Mouse (Mus musculus): ENCODE results near the gene Tap2.

Tap2 gene

GRCm38 (mm10) chr17:34196941-34197894 is 6.1 kb upstream of the Tap2 start, which contains the start of gene Psmb8:
Gene Psmb8 (plus strand): TSS chr17:34197721.
- DNase-seq: peak; percentile 97

DNA sequence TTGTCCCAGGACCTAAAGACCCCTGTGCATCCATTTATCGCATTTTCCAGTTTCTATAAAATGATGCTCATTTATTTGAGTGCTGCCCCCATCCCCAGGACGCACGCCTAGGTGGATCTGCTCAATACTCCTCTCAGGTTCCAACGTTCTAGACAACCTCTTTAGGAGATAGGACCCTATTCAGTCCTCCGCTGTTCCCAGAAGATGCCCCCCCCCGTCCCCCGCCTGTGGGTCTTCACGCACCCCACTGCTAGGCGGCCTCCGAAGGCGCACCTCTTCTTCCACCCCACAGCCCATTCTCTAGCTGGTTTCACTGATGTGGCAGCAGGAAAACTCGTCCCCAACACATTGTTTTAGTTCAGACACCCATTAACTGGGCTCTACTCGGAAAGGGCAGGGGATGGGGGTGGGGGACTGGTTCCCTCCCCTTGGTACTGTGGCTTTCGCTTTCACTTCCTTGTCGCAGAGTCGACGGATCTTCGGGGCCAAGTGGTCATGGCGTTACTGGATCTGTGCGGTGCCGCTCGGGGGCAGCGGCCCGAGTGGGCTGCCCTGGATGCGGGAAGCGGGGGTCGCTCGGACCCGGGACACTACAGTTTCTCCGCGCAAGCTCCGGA is 5.3 kb upstream of the Tap2 start:
- peak; percentile 69 for DNase-seq

GRCm38 (mm10) chr17:34198521-34198912 is 4.8 kb upstream of the Tap2 start:
- no peak for DNase-seq

DNA sequence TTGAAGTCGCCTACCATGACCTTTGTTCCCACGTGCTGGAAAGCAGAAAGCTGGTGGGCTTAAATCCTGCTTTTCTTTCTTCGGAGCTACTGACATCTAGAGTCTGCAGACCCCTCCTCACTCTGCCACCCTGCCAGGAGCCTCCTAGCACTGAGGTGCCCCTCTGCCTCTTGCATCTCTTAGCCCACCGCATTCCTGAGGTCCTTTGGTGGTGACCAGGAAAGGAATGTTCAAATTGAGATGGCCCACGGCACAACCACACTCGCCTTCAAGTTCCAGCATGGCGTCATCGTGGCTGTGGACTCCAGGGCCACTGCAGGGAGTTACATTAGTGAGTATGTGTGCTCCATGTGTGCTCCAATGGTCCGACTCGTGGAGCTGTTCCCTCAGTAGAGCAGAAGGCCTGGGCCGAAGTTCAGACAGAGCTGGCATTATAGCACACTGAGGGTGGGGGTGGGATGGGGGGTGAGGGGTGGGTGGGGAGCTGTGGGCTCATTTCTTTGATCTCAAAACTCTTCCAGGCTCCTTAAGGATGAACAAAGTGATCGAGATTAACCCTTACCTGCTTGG is 4.2 kb upstream of the Tap2 start:
- DNase-seq: no peak

DNA sequence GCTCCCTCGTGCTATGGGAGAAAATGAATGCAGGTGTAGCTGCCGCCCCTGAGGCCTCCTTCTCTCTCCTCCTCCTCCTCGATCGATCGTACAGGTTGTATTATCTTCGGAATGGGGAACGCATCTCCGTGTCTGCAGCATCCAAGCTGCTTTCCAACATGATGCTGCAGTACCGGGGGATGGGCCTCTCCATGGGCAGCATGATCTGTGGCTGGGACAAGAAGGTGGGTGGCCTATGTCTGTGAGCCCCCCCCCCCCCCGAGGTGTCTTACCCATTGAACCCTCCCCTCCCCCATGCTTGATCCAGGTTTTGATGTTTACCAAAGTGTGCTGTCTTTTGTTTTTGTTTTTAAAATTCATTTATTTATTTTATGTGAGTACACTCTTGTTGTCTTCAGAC is 3.3 kb upstream of the Tap2 start:
- no peak for DNase-seq

GRCm38 (mm10) chr17:34200772-34201505 is 2.4 kb upstream of the Tap2 start:
- DNase-seq: no peak

DNA sequence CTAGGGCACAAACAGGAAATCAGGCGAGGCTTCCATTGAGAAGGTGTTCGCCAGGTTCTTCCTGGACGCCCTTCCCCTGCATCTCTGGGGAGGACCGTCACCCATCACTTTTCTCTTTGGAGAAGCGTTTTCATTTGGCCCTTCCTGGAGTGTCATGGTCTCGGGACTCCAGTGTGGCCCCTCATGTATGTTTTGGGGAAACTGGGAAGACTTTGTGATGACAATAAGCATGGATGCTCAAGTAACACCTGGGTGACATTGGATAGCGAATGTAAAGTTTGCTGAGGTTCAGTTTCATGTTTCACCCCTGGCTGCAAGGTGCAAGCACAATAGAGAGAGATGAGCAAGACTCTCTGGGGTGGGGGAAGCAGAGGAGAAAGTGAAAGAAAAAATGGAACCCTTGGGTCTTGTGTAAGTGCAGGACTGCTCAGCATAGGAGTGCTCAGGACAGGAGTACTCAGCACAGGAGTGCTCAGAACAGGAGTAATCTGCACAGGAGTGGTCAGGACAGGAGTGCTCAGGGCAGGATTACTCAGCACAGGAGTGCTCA is 1.7 kb upstream of the Tap2 start:
- no peak for DNase-seq

DNA sequence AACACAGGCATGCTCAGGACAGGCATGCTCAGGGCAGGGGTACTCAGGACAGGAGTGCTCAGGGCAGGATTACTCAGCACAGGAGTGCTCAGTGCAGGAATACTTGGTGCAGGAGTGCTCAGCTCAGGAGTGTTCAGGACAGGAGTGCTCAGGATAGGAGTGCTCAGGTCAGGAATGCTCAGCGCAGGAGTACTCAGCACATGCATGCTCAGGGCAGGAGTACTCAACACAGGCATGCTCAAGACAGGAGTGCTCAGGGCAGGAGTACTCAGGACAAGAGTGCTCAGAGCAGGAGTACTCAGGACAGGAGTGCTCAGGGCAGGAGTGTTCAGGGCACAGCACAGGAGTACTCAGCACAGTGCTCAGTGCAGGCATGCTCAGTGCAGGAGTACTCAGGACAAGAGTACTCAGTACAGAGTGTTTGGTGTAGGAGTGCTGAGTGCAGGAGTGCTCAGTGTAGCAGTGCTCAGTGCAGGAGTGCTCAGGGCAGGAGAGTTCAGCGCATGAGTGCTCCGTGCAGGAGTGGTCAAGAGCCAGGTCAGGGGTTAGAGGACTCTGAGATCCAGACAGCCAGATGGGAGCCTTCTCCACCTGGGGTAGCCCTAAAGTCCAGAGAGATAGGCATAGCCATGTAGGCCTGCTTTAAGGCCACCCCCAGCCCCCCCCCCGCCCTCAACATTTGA is 426 bp upstream of the Tap2 start:
- DNase-seq: no peak

DNA sequence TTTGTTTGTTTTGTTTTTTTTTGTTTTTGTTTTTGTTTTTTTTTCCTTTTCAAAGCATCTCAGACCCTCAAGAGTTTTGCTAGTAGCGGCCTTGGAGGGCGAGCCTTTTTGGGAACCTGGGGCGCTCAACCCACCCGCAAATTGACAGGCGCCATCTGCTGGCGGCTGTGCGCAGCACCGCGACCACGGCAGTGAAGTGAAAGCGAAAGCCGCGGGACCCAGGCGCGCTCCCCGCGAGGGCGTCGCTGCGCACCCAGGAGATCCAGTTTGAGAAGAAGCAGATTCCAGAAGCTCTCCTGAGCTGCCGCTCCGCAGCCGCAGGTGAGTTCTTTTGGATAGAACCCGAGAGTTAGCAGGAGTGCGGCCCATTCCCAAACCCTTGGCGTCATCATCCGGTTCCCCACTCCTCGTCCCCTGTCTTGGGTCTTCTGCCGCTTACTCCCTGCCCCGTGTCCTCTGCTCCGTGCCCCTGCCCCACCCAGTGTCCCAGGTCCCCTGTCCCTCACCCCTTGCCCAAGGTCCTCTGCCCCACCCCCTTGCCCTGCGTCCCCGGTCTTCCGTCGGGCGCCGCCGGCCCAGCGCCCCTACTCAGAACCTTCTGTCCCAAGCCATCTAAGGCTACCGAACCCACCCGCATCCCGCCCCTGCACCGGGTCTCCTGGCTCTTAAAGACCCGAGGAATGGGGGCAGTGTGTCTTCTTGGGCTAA is 1.1 kb downstream of the Tap2 start:
- DNase-seq: peak; percentile 94

- peak; percentile 52 for DNase-seq
Observed at GRCm38 (mm10) chr17:34205021-34205745, 1.9 kb downstream of the Tap2 start.

DNA sequence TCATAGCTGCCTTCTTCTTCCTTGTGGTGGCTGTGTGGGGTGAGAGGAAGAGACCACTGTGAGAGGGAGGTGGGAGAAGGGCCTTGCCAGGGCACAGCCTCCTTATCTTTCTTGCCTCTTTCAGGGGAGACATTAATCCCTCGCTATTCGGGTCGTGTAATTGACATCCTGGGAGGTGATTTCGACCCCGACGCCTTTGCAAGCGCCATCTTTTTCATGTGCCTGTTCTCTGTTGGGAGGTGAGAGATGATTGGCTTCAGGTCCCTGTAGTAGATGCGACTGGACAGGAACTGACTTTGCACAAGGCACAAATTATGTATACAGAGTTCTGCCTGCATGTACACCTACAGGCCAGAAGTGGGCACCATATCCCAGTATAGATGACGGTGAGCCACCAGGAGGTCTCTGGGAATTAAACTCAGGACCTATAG is 2.4 kb downstream of the Tap2 start:
- DNase-seq: peak; percentile 36

DNA sequence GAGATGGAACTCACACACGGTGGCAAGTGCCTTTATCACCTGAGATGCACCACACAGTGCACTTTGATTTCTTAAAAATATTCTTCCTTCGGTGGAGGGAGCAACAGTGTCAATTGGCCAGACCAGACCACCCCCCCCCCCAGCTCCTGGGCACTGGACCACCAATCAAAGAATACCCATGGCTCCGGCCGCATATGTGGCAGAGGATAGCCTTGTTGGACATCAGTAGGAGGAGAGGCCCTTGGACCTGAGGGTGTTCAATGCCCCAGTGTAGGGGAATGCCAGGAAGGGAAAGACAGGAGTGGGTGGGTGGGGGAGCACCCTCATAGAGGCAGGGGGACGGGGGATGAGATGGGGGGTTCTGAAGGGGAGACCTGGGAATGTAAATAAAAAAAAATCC is 3.4 kb downstream of the Tap2 start:
- no peak for DNase-seq

GRCm38 (mm10) chr17:34207456-34207855 is 4.1 kb downstream of the Tap2 start:
- DNase-seq: no peak

DNA sequence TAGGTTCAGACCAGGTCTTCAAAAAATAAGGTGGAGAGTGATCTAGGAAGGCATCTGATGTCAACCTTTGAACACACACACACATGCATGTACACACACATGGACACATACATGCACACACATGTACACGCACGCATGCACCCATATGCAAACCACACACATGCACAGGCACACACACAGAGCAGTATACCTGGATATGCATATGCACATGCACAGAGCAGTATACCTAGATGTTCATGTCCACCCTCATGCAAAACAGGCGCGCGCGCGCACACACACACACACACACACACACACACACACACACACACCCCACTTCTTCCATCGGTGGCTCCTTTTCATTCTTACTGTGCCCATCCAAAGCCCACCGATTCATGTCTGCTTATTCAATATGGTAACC is 4.5 kb downstream of the Tap2 start:
- no peak for DNase-seq

- no peak for DNase-seq
Observed at GRCm38 (mm10) chr17:34208421-34208820, 5.1 kb downstream of the Tap2 start.

DNA sequence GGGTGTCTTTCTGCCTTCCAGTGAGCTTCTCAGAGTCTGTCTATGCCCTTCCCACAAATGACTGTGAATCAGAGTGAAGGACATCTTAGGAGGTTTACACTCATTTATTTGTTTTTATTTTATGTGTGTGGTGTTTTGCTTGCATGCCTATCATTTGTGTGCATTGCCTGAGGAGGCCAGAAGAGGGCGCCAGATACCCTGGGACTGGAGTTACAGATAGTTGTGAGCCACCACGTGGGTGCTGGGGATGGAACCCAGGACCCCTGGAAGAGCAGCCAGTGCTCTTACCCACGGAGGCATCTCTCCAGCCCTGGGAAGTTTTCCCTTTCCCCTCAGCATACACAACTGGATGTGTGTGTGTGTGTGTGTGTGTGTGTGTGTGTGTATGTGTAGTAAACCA is 6.4 kb downstream of the Tap2 start:
- no peak for DNase-seq

- no peak for DNase-seq
Observed at GRCm38 (mm10) chr17:34210599-34210998, 7.3 kb downstream of the Tap2 start.

- DNase-seq: no peak
Observed at GRCm38 (mm10) chr17:34211746-34212365, 8.5 kb downstream of the Tap2 start.

DNA sequence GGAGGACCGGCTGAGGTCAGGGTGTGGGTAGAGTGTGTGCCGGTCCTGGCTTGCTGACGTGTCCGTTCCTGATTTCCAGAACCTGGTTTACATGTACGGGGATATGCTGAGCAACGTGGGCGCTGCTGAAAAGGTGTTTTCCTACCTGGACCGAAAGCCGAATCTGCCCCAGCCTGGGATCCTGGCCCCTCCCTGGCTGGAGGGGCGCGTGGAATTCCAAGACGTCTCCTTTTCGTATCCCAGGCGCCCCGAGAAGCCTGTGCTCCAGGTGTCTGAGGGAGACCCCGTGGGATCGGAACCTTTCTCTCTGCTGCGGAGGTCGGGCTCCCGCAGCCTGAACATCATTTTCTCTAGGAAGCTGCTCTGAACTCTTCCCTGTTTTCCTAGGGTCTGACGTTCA is 10.6 kb downstream of the Tap2 start:
- DNase-seq: no peak

DNA sequence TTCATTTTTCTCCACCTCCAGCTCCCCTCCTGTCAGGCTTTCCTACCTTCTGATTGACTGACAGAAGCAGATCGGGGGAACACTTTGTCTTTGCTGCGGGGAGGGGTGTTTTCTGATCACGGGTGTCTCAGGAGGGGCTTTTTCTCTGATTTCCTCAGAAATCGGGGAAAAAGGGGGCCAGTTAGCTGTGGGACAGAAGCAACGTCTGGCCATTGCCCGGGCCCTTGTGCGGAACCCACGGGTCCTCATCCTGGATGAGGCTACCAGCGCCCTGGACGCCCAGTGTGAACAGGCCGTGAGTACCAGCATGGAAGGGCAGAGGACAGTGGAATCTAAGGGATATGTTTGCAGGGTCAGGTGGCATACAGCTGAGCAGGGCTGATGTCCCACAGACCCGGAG is 11.8 kb downstream of the Tap2 start:
- no peak for DNase-seq
